Mouse (Mus musculus) forebrain, embryonic 16.5 days (tissue): ENCODE data around the gene Ahdc1. TPM values are rescaled to one million over a fixed set of nuclear protein-coding genes. Genes with fewer than 3 reads are reported as not detected.

Experiments
- ATAC-seq: fragments of 200-750 bp; cut with Nextera tagmentation; 2 replicates; pipeline ENCODE4 v1.8.0; 2017; ENCODE audit warnings: mild to moderate bottlenecking, moderate library complexity
- H3K27ac ChIP-seq: fragments of 300-500 bp; sonication (generic); 2 replicates; pipeline ENCODE4 v1.5.1; 2014; ENCODE audit warnings: low read length, control low read depth
- H3K27me3 ChIP-seq: fragments of 300-500 bp; sonication (generic); replicated peaks from 2 replicates; pipeline ENCODE4 v1.6.1; 2014; ENCODE audit warnings: low read length; ENCODE audit not compliant: control insufficient read depth, insufficient read depth
- H3K36me3 ChIP-seq: fragments of 300-500 bp; sonication (generic); 2 replicates; pipeline ENCODE4 v1.6.1; 2014; ENCODE audit not compliant: control insufficient read depth, insufficient read depth
- H3K4me1 ChIP-seq: fragments of 300-500 bp; sonication (generic); replicated peaks from 2 replicates; pipeline ENCODE4 v1.6.1; 2014; ENCODE audit warnings: low read length; ENCODE audit not compliant: control insufficient read depth, insufficient read depth
- H3K4me2 ChIP-seq: fragments of 300-500 bp; sonication (generic); 2 replicates; pipeline ENCODE4 v1.6.1; 2014; ENCODE audit warnings: mild to moderate bottlenecking, low read length, control low read depth
- H3K4me3 ChIP-seq: fragments of 300-500 bp; sonication (generic); replicated peaks from 2 replicates; pipeline ENCODE4 v1.5.1; 2014; ENCODE audit warnings: mild to moderate bottlenecking, low read length, control low read depth
- H3K9ac ChIP-seq: fragments of 300-500 bp; sonication (generic); replicated peaks from 2 replicates; pipeline ENCODE4 v1.6.1; 2014; ENCODE audit warnings: low read depth, low read length, control low read depth
- H3K9me3 ChIP-seq: fragments of 300-500 bp; sonication (generic); 2 replicates; pipeline ENCODE4 v1.6.1; 2016; ENCODE audit warnings: low read length; ENCODE audit not compliant: control insufficient read depth
- WGBS: fragments of 180-500 bp; shearing (Covaris S2); extraction: QIAGEN DNeasy Blood & Tissue Kit; methylation state at CpG from one replicate; pipeline ENCODE4 v1.1.7; 2014; 5-methylcytosine and 5-hydroxymethylcytosine counted together
- polyA plus RNA-seq: library from polyadenylated mRNA; unstranded; fragments of >200 nt; fragmentation: Nextera tagmentation; extraction: Ambion mirVana; gene quantifications from 2 replicates; pipeline ENCODE4 v1.2.1, GENCODE M21; 2015

Gene Ahdc1
- polyA plus RNA-seq, 1 experiment from 2014 or later, result 13.0 TPM

- no peak overlapping the region for H3K4me2 ChIP-seq
- no peak overlapping the region for H3K4me3 ChIP-seq
- peaks cover 39% of the 10 kb centered on the region for H3K4me1 ChIP-seq
- H3K27me3 ChIP-seq, result no peaks in the 10 kb centered on the region
- H3K9ac ChIP-seq, result 0 out of 2 replicates have a peak overlapping the region, but pooled peaks have one; percentile 19
- ATAC-seq, result no peak
- H3K36me3 ChIP-seq, result peaks cover 3% of the 10 kb centered on the region; the same call in 1 of the 2 replicates
- no peaks in the 10 kb centered on the region for H3K9me3 ChIP-seq
- 59% methylated on average over 8 of the region's 8 CpGs for WGBS
- H3K27ac ChIP-seq, result peak overlapping the region; percentile 83
Measured at GRCm38 (mm10) chr4:133074894-133075572, 64.0 kb downstream of the Ahdc1 start.

- WGBS, result 69% methylated on average over 5 of the region's 5 CpGs
- ATAC-seq, result no peak
- peaks cover 22% of the 10 kb centered on the region for H3K4me1 ChIP-seq
Measured at GRCm38 (mm10) chr4:133078947-133079346, 67.9 kb downstream of the Ahdc1 start.

GRCm38 (mm10) chr4:133079416-133080113, 68.5 kb downstream of the Ahdc1 start:
- Histone ChIP-seq H3K9me3 (no peaks in the 10 kb centered on the region), H3K27ac (no peak overlapping the region)

More at GRCm38 (mm10) chr4:133078947-133079346, 67.9 kb downstream of the Ahdc1 start:
- no peak overlapping the region for H3K4me3 ChIP-seq
- H3K9ac ChIP-seq, result no peak overlapping the region
- H3K9me3 ChIP-seq, result no peaks in the 10 kb centered on the region
- H3K27ac ChIP-seq, result no peak overlapping the region
- H3K4me2 ChIP-seq, result no peak overlapping the region
- H3K36me3 ChIP-seq, result no peaks in the 10 kb centered on the region
- no peaks in the 10 kb centered on the region for H3K27me3 ChIP-seq

GRCm38 (mm10) chr4:133080862-133081261, 69.8 kb downstream of the Ahdc1 start:
- 97% methylated on average over 3 of the region's 3 CpGs for WGBS
- Histone ChIP-seq H3K4me1 (peaks cover 21% of the 10 kb centered on the region), H3K9me3 (no peaks in the 10 kb centered on the region), H3K36me3 (no peaks in the 10 kb centered on the region), H3K4me3 (no peak overlapping the region), H3K9ac (no peak overlapping the region), H3K27me3 (no peaks in the 10 kb centered on the region), H3K4me2 (no peak overlapping the region), H3K27ac (no peak overlapping the region)
- ATAC-seq, result no peak

More at GRCm38 (mm10) chr4:133079416-133080113, 68.5 kb downstream of the Ahdc1 start:
- H3K4me3 ChIP-seq, result no peak overlapping the region
- peaks cover 20% of the 10 kb centered on the region for H3K4me1 ChIP-seq
- no peak overlapping the region for H3K4me2 ChIP-seq
- WGBS, result 60% methylated on average over 7 of the region's 7 CpGs
- H3K27me3 ChIP-seq, result no peaks in the 10 kb centered on the region
- H3K9ac ChIP-seq, result no peak overlapping the region
- no peaks in the 10 kb centered on the region for H3K36me3 ChIP-seq
- no peak for ATAC-seq

- WGBS, result 91% methylated on average over 6 of the region's 6 CpGs
- H3K9me3 ChIP-seq, result no peaks in the 10 kb centered on the region
- H3K4me3 ChIP-seq, result no peak overlapping the region
- H3K4me2 ChIP-seq, result no peak overlapping the region
- H3K27me3 ChIP-seq, result no peaks in the 10 kb centered on the region
- no peak overlapping the region for H3K27ac ChIP-seq
- no peak for ATAC-seq
- H3K4me1 ChIP-seq, result peaks cover 23% of the 10 kb centered on the region
- no peak overlapping the region for H3K9ac ChIP-seq
- no peaks in the 10 kb centered on the region for H3K36me3 ChIP-seq
Measured at GRCm38 (mm10) chr4:133082216-133082773, 71.2 kb downstream of the Ahdc1 start.

- H3K27me3 ChIP-seq, result no peaks in the 10 kb centered on the region
- peak overlapping the region; percentile 62; the same call in 1 of the 2 replicates for H3K27ac ChIP-seq
- no peak overlapping the region for H3K4me3 ChIP-seq
- peak overlapping the region; percentile 89 for H3K4me2 ChIP-seq
- no peaks in the 10 kb centered on the region for H3K36me3 ChIP-seq
- peaks cover 28% of the 10 kb centered on the region for H3K4me1 ChIP-seq
- H3K9me3 ChIP-seq, result no peaks in the 10 kb centered on the region
- H3K9ac ChIP-seq, result peak overlapping the region; percentile 57
- ATAC-seq, result peak; percentile 10; the same call in 1 of the 2 replicates
- WGBS, result 15% methylated on average over 3 of the region's 3 CpGs
Measured at GRCm38 (mm10) chr4:133083991-133084861, 73.2 kb downstream of the Ahdc1 start.

GRCm38 (mm10) chr4:133085011-133085782, 74.1 kb downstream of the Ahdc1 start:
- Histone ChIP-seq H3K4me2 (peak overlapping the region; percentile 89), H3K4me3 (peak overlapping the region; percentile 42), H3K27ac (peak overlapping the region; percentile 62), H3K36me3 (no peaks in the 10 kb centered on the region), H3K4me1 (peaks cover 34% of the 10 kb centered on the region), H3K27me3 (no peaks in the 10 kb centered on the region), H3K9me3 (no peaks in the 10 kb centered on the region), H3K9ac (peak overlapping the region; percentile 57)
- under 1% methylated on average over 53 of the region's 53 CpGs for WGBS
- ATAC-seq, result peak; percentile 55

GRCm38 (mm10) chr4:133085783-133086342, 74.8 kb downstream of the Ahdc1 start:
- Histone ChIP-seq H3K9me3 (no peaks in the 10 kb centered on the region), H3K27ac (peak overlapping the region; percentile 62), H3K27me3 (no peaks in the 10 kb centered on the region), H3K4me2 (peak overlapping the region; percentile 89), H3K4me3 (peak overlapping the region; percentile 42), H3K36me3 (no peaks in the 10 kb centered on the region), H3K4me1 (peaks cover 41% of the 10 kb centered on the region), H3K9ac (peak overlapping the region; percentile 57)
- WGBS, result 14% methylated on average over 12 of the region's 12 CpGs
- ATAC-seq, result peak; percentile 9; the same call in 1 of the 2 replicates
